Mouse (Mus musculus) stomach, postnatal 0 days (tissue): Measurements from ENCODE around the gene Wfdc2. TPM values are rescaled to one million over a fixed set of nuclear protein-coding genes. Genes with fewer than 3 reads are reported as not detected.
A peak's percentile ranks its signal among the peaks of the same experiment; 100 is the strongest.

Experiments
- ATAC-seq: fragments of 200-750 bp; cut with Nextera tagmentation; 2 replicates; pipeline ENCODE4 v1.8.0; 2017; ENCODE audit not compliant: low FRiP score, low TSS enrichment
- DNase-seq: peaks from one replicate; pipeline ENCODE4 v3.0.0-alpha.2; 2016; ENCODE audit warnings: low spot score
- H3K27ac ChIP-seq: fragments of 300-500 bp; sonication (generic); replicated peaks from 2 replicates; pipeline ENCODE4 v1.5.1; 2014; ENCODE audit warnings: mild to moderate bottlenecking, control low read depth
- H3K27me3 ChIP-seq: fragments of 300-500 bp; sonication (generic); 2 replicates; pipeline ENCODE4 v1.6.1; 2014; ENCODE audit warnings: low read length; ENCODE audit not compliant: control insufficient read depth, insufficient read depth
- H3K36me3 ChIP-seq: fragments of 300-500 bp; sonication (generic); 2 replicates; pipeline ENCODE4 v1.6.1; 2014; ENCODE audit warnings: low read length, mixed read lengths; ENCODE audit not compliant: control insufficient read depth, insufficient read depth
- H3K4me1 ChIP-seq: fragments of 300-500 bp; sonication (generic); replicated peaks from 2 replicates; pipeline ENCODE4 v1.6.1; 2014; ENCODE audit warnings: antibody characterized with exemption; ENCODE audit not compliant: control insufficient read depth, insufficient read depth
- H3K4me2 ChIP-seq: fragments of 300-500 bp; sonication (generic); replicated peaks from 2 replicates; pipeline ENCODE4 v1.6.1; 2014; ENCODE audit warnings: low read depth, mild to moderate bottlenecking, control low read depth, moderate library complexity
- H3K4me3 ChIP-seq: fragments of 300-500 bp; sonication (generic); 2 replicates; pipeline ENCODE4 v1.5.1; 2014; ENCODE audit warnings: low read depth, low read length, control low read depth
- H3K9ac ChIP-seq: fragments of 300-500 bp; sonication (generic); 2 replicates; pipeline ENCODE4 v1.6.1; 2014; ENCODE audit warnings: mild to moderate bottlenecking, low read length, control low read depth, mixed read lengths
- H3K9me3 ChIP-seq: fragments of 300-500 bp; sonication (generic); 2 replicates; pipeline ENCODE4 v1.6.1; 2016; ENCODE audit warnings: low read length; ENCODE audit not compliant: control insufficient read depth
- CTCF ChIP-seq: IDR thresholded peaks from 2 replicates; pipeline ENCODE4 v1.5.1; 2016; ENCODE audit warnings: antibody characterized with exemption, low read depth, mild to moderate bottlenecking, moderate library complexity
- EP300 ChIP-seq: optimal IDR thresholded peaks from 2 replicates; pipeline ENCODE3; 2016; ENCODE audit warnings: antibody characterized with exemption
- WGBS: fragments of 180-500 bp; shearing (Covaris S2); extraction: QIAGEN DNeasy Blood & Tissue Kit; methylation state at CpG from one replicate; pipeline ENCODE4 v1.1.7; 2014; 5-methylcytosine and 5-hydroxymethylcytosine counted together
- polyA plus RNA-seq: library from polyadenylated mRNA; unstranded; fragments of >200 nt; fragmentation: Nextera tagmentation; extraction: Ambion mirVana; gene quantifications from 2 replicates; pipeline ENCODE4 v1.2.1, GENCODE M21; 2015

Gene Wfdc2
- polyA plus RNA-seq, 1 experiment from 2014 or later = 147 TPM

DNA sequence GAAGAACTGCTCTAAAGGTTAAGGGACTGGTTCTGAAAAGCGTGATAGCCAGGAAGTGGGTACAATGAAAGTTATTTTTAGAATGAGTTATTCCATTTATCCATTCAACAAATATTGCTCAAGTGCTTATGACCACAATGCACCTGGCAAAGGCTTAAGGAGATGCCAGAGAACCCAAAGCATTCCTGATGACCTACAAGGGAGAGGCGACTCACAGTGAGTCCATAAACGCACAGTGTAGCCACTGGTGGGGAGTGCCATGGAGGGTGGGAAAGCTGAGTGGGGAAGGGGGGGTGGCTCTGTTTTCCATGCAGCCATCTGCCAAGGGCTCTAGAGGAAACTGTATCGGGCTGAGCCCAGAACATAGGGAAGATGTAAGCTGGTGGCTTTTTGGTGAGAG is 12.9 kb upstream of the Wfdc2 start:
- Histone ChIP-seq H3K4me3 (no peak overlapping the region), H3K9me3 (no peaks in the 10 kb centered on the region), H3K27me3 (no peaks in the 10 kb centered on the region), H3K4me1 (no peaks in the 10 kb centered on the region), H3K9ac (no peak overlapping the region), H3K27ac (peak overlapping the region; percentile 35; the same call in 1 of the 2 replicates), H3K36me3 (no peaks in the 10 kb centered on the region), H3K4me2 (no peak overlapping the region)
- no peak for TF ChIP-seq EP300
- DNase-seq = peak; percentile 32
- 31% methylated on average over 4 of the region's 4 CpGs for WGBS
- ATAC-seq = peak; percentile 84

DNA sequence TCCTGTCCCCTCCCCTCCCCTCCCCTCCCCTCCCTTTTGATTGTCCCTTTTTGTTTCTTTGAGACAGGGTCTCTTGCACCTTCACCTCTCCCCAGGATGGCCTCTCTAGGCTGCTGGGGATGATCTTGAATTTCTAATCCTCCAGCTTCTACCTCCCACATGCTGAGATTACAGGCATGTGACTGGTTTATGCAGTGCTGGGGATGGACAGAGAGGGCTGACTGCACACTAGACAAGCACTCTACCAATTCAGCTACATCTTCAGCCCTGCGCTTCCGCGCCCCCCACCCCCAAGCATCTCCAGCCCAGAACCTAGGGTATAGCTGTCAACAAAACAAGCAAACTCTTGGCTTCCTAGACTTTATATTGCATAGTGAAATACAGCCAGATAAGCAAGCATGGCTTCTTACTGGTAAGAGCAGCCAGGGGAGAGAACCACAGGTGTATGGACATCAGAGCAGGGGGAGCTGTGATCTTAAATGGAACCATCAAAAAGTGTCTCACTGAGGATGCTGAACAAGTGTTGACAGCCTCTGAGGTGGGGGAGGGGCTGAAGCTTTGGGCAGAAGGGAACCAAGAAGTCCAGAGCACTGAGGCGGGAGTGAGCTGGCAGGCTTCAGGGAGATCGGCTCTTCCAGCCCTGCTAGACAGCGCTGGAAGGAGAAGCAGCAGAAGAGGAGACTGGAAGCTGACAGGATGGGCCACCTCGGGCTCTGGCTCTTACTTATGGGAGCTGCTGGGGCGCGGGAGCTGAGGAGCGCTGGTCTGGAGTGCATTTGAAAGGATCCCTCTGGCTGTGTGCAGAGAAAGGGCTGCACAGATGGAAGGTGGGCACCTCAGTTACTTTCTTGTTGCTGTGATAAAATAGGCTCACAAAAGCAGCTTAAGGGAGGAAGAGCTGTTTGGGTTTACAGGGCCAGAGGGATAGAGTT is 12.0 kb upstream of the Wfdc2 start:
- DNase-seq = no peak
- 38% methylated on average over 10 of the region's 10 CpGs for WGBS
- H3K27me3 ChIP-seq = no peaks in the 10 kb centered on the region

DNA sequence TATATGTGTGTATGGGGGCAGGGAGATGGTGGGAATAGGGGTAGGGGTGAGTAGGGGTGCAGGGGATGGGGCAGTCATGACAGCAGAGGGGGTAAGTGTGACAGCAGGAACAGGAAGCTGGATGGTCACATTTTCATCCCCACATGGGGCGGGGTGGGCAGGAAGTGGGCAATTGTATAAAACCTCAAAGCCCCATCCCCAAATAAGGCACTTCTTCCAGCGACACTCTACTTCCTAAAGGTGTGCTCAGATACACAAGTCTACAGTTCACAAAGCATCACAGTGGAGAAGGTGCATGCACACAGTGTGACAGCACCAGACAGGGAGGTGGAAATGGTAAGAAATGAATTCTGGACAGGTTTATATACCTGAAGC is 11.3 kb upstream of the Wfdc2 start:
- Histone ChIP-seq H3K27ac (no peak overlapping the region), H3K9ac (no peak overlapping the region), H3K36me3 (no peaks in the 10 kb centered on the region), H3K27me3 (no peaks in the 10 kb centered on the region), H3K4me2 (no peak overlapping the region), H3K9me3 (no peaks in the 10 kb centered on the region), H3K4me1 (no peaks in the 10 kb centered on the region), H3K4me3 (no peak overlapping the region)
- ATAC-seq = no peak
- 83% methylated on average over 2 of the region's 2 CpGs for WGBS
- TF ChIP-seq EP300 (no peak), CTCF (no peak)
- DNase-seq = no peak

More for the DNA sequence above, 12.0 kb upstream of the Wfdc2 start:
- H3K9ac ChIP-seq = no peak overlapping the region
- TF ChIP-seq EP300 (no peak), CTCF (no peak)
- no peak for ATAC-seq
- no peak overlapping the region for H3K27ac ChIP-seq
- H3K4me1 ChIP-seq = no peaks in the 10 kb centered on the region
- no peaks in the 10 kb centered on the region for H3K36me3 ChIP-seq
- H3K4me3 ChIP-seq = no peak overlapping the region
- H3K4me2 ChIP-seq = no peak overlapping the region
- no peaks in the 10 kb centered on the region for H3K9me3 ChIP-seq

DNA sequence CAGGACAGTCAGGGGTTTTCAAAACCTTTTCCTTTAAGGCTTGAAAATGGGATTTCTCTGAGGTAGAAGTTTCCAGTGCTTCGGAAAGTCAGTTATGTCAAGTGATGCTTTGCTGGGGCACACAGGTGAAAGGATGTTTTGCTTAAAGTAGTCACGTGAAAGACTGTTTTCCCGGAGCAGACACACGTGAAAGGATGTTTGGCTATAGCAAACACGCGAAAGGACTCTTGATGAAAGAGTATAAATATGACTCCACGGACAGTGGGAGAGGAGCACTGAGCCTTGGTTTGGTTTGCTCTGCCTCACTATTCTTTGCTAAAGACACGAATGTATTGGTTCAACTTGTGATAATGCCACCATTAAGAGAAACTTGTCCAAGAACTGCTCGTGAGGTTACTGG is 10.7 kb upstream of the Wfdc2 start:
- no peak overlapping the region for H3K27ac ChIP-seq
- no peak overlapping the region for H3K4me3 ChIP-seq
- no peak for DNase-seq
- H3K4me1 ChIP-seq = no peaks in the 10 kb centered on the region
- H3K27me3 ChIP-seq = no peaks in the 10 kb centered on the region
- no peaks in the 10 kb centered on the region for H3K36me3 ChIP-seq
- 77% methylated on average over 9 of the region's 9 CpGs for WGBS
- no peak for ATAC-seq
- no peak overlapping the region for H3K4me2 ChIP-seq
- TF ChIP-seq EP300 = no peak
- no peak for TF ChIP-seq CTCF
- no peaks in the 10 kb centered on the region for H3K9me3 ChIP-seq
- H3K9ac ChIP-seq = no peak overlapping the region

DNA sequence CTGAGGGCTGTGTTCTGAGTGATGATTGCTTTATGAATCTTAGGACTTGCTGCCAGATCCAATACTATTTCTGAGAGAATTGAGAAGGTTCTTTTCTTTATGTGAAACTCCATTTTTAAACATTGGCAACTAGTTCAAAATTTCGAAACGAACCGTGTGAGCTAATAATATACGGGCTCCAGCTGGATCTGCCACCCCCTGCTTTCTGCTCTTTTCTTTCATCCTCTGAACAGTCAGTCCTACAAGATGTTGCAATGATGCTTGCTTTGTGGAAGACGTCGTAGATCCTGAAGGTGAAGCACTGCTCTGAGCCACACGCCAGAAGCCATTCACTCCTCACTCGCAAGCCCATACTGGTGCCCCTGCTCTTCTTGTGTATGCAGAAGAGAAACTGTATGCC is 3.8 kb upstream of the Wfdc2 start:
- DNase-seq (no peak), ATAC-seq (no peak)
- no peaks in the 10 kb centered on the region for H3K36me3 ChIP-seq
- H3K4me2 ChIP-seq = no peak overlapping the region
- peak overlapping the region; percentile 74 for H3K27ac ChIP-seq
- no peak for TF ChIP-seq EP300
- no peak for TF ChIP-seq CTCF
- H3K9ac ChIP-seq = no peak overlapping the region
- no peaks in the 10 kb centered on the region for H3K27me3 ChIP-seq
- 45% methylated on average over 8 of the region's 8 CpGs for WGBS
- no peak overlapping the region for H3K4me3 ChIP-seq
- H3K9me3 ChIP-seq = no peaks in the 10 kb centered on the region
- 0 out of 2 replicates have a peak, but pooled peaks cover 4% of the 10 kb centered on the region for H3K4me1 ChIP-seq

DNA sequence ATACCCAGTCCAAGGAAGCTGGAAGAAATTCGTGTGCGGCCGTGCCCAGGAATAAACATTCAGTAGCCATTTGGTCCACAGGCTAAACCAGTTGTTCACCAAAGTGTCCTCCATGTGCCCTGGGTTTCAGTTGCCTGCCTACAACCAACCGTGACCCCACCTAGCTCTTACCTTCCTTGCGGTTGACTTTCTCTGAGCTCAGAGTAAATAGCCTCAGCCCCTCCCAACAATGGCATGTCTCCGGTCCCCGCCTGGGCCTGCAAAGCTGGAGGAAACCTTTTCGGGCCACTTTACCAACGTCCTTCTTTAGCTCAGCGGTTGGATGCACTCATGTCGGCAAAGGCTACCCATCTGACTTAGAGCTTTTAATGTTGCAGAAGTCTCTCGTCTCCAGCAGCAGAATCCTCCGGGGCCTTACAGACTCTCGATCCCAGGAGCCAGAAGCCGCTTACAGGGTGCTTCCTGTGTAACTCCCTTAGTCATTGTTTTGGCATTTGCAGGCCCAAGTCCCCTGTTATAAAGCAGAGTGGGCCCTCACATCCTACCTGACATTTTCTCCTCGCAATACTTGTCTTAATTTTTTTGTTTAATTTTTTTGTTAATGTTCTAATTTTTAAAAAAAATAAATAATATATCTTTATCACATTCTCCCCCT is 3.1 kb upstream of the Wfdc2 start:
- Histone ChIP-seq H3K4me2 (no peak overlapping the region), H3K4me3 (no peak overlapping the region), H3K27me3 (no peaks in the 10 kb centered on the region), H3K27ac (peak overlapping the region; percentile 74), H3K36me3 (no peaks in the 10 kb centered on the region), H3K9ac (0 out of 2 replicates have a peak overlapping the region, but pooled peaks have one; percentile 5), H3K9me3 (no peaks in the 10 kb centered on the region), H3K4me1 (0 out of 2 replicates have a peak, but pooled peaks cover 4% of the 10 kb centered on the region)
- peak; percentile 75 for ATAC-seq
- 31% methylated on average over 16 of the region's 16 CpGs for WGBS
- peak; percentile 63 for DNase-seq
- TF ChIP-seq CTCF (no peak), EP300 (peak; percentile 37)
